Mouse (Mus musculus) myocyte (in vitro differentiated cells): Measurements from ENCODE around the gene Pcnx4.

Experiments
- SRF ChIP-seq: IDR thresholded peaks from one replicate; pipeline ENCODE4 v1.6.1; 2011; ENCODE audit warnings: low read depth; ENCODE audit not compliant: control insufficient read depth, insufficient read length
- TCF12 ChIP-seq: IDR thresholded peaks from one replicate; pipeline ENCODE4 v1.6.1; 2011; ENCODE audit warnings: mild to moderate bottlenecking, control low read depth; ENCODE audit not compliant: poor library complexity, insufficient read depth, severe bottlenecking

- TF ChIP-seq SRF = no peak
- TF ChIP-seq TCF12 = no peak
Observed at GRCm38 (mm10) chr12:72515446-72515845, 20.7 kb upstream of the Pcnx4 start.
